Mouse (Mus musculus) cerebellum, adult 18-20 months (tissue): Measurements from ENCODE around the gene Vmn1r76.

Experiments
- DNase-seq, 2 experiments: peaks; one replicate each; pipeline ENCODE4 v3.0.0; 2021

Vmn1r76 gene

GRCm38 (mm10) chr7:11938113-11938512 is at the start of gene Vmn1r76:
Vmn1r76 (minus strand) TSS chr7:11938213.
- DNase-seq: no peak

GRCm38 (mm10) chr7:11972611-11973010 is 34.6 kb upstream of the Vmn1r76 start:
- DNase-seq: no peak

- DNase-seq: no peak
Measured at GRCm38 (mm10) chr7:11947991-11948390, 10.0 kb upstream of the Vmn1r76 start.

GRCm38 (mm10) chr7:11874330-11874729 is 63.7 kb downstream of the Vmn1r76 start, which contains the start of gene Vmn1r75:
Vmn1r75 (plus strand) TSS chr7:11874630.
- DNase-seq: no peak
